Mouse (Mus musculus) C2C12 (cell line): Measurements from ENCODE around the gene C530008M17Rik.

ENCODE experiments used
- CEBPB ChIP-seq: IDR thresholded peaks from one replicate; pipeline ENCODE4 v1.6.1; 2011; ENCODE audit warnings: low read depth, mild to moderate bottlenecking, control low read depth, moderate library complexity
- CTCF ChIP-seq: IDR thresholded peaks from one replicate; pipeline ENCODE4 v1.5.1; 2011; ENCODE audit not compliant: control insufficient read depth, insufficient read depth, insufficient read length
- MYOG ChIP-seq: IDR thresholded peaks from one replicate; pipeline ENCODE4 v1.6.1; 2011; ENCODE audit not compliant: control insufficient read depth, insufficient read length; ENCODE audit errors: extremely low read depth

DNA sequence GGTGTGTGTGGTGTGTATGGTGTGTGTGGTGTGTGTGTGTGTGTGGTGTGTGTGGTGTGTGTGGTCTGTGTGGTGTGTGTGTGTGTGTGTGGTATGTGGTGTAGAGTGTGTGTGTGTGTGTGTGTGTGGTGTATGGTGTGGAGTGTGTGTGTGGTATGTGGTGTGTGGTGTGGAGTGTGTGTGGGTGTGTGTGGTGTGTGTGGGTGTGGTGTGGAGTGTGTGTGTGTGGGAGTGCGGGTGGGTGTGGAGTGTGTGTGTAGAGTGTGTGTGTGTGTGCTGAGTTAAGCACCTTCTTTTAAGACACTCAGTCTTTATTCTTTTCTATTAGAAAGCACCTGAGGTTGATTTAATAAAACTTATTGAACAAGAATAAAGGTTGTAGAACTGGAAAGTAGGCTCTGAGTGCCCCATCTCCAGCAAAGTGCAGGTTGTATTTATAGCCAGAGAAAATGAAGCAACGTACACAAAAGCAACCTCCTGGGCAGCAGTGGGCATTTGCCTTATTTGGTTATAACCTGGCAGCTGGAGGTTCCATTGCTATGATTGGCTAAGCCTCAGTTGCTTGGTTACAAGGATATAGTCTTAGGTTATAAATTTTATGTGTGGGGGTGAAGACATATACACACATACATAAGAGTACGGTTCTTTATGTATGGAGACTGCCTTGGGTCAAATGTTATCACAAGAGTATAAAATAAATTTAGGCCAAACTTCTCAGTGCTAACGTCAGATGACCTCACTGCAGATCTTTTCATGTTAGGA, 25.8 kb downstream of the C530008M17Rik start:
- TF ChIP-seq CTCF (no peak), MYOG (no peak), CEBPB (no peak)
